Mouse (Mus musculus) forebrain, postnatal 0 days (tissue): ENCODE measurements around the gene Oxld1. TPM values are rescaled to one million over a fixed set of nuclear protein-coding genes. Genes with fewer than 3 reads are reported as not detected.
A peak's percentile ranks its signal among the peaks of the same experiment; 100 is the strongest.

Source experiments
- ATAC-seq: fragments of 200-750 bp; cut with Nextera tagmentation; 2 replicates; pipeline ENCODE4 v1.8.0; 2017; ENCODE audit warnings: mild to moderate bottlenecking, moderate library complexity
- DNase-seq: peaks from one replicate; pipeline ENCODE4 v3.0.0-alpha.2; 2015
- H3K27ac ChIP-seq: fragments of 300-500 bp; sonication (generic); 2 replicates; pipeline ENCODE4 v1.5.1; 2014; ENCODE audit warnings: low read depth, mild to moderate bottlenecking, antibody characterized with exemption, low read length, moderate library complexity, mixed read lengths
- H3K27me3 ChIP-seq: fragments of 300-500 bp; sonication (generic); 2 replicates; pipeline ENCODE4 v1.6.1; 2014; ENCODE audit warnings: mild to moderate bottlenecking, low read length, mixed read lengths; ENCODE audit not compliant: insufficient read depth
- H3K36me3 ChIP-seq: fragments of 300-500 bp; sonication (generic); 2 replicates; pipeline ENCODE4 v1.6.1; 2014; ENCODE audit warnings: mild to moderate bottlenecking, moderate library complexity; ENCODE audit not compliant: insufficient read depth
- H3K4me1 ChIP-seq: fragments of 300-500 bp; sonication (generic); 2 replicates; pipeline ENCODE4 v1.6.1; 2014; ENCODE audit warnings: antibody characterized with exemption; ENCODE audit not compliant: insufficient read depth
- H3K4me2 ChIP-seq: fragments of 300-500 bp; sonication (generic); 2 replicates; pipeline ENCODE4 v1.6.1; 2014; ENCODE audit warnings: low read depth, mild to moderate bottlenecking, moderate library complexity
- H3K4me3 ChIP-seq: fragments of 300-500 bp; sonication (generic); 2 replicates; pipeline ENCODE4 v1.5.1; 2014; ENCODE audit warnings: low read depth, low read length, mixed read lengths
- H3K9ac ChIP-seq: fragments of 300-500 bp; sonication (generic); 2 replicates; pipeline ENCODE4 v1.6.1; 2014; ENCODE audit warnings: mild to moderate bottlenecking
- H3K9me3 ChIP-seq: fragments of 300-500 bp; sonication (generic); 2 replicates; pipeline ENCODE4 v1.6.1; 2016; ENCODE audit warnings: low read length
- CTCF ChIP-seq: sonication (generic); IDR thresholded peaks from 2 replicates; pipeline ENCODE4 v1.5.1; 2016; ENCODE audit warnings: antibody characterized with exemption, control low read depth, low read depth
- WGBS: fragments of 180-500 bp; shearing (Covaris S2); extraction: QIAGEN DNeasy Blood & Tissue Kit; methylation state at CpG from one replicate; pipeline ENCODE4 v1.1.7; 2014; 5-methylcytosine and 5-hydroxymethylcytosine counted together
- polyA plus RNA-seq: library from polyadenylated mRNA; unstranded; fragments of >200 nt; fragmentation: Nextera tagmentation; extraction: Ambion mirVana; gene quantifications from 2 replicates; pipeline ENCODE4 v1.2.1, GENCODE M21; 2015
- total RNA-seq: library from RNA; depleted of rRNA; stranded (reverse); fragments of >200 nt; gene quantifications from 2 replicates; pipeline ENCODE4 v1.2.3, GENCODE M21; 2014

Oxld1 gene
- total and polyA plus RNA-seq, 2 experiments from 2014 or later = 9.9 to 13.8 TPM

DNA sequence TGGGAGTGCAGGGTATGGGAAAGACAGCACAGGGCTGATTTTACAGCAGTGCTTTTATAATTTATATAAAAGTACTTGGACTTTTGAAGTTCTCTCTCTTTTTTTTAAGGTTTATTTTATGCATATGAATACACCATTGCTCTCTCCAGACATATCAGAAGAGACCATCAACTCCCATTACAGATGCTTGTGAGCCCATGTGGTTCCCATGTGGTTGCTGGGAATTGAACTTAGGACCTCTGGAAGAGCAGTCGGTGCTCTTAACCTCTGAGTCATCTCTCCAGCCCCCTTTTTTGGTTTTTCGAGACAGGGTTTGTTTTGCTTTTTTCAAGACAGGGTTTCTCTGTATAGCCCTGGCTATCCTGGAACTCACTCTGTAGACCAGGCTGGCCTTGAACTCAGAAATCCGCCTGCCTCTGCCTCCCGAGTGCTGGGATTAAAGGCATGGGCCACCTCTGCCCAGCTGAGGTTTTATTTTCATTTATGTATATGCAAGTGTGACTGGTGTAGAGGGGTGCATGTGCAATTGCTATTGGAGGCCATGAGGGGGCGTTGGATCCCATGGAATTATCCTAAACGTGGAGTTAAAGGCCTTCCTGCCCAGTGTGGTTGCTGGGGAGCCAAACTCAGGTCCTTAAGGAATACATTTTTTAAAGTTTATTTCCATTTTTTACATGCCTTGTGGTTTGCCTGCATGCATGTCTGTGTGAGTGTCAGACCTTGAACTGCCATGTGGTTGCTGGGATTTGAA is 1.2 kb upstream of the Oxld1 start:
- H3K36me3 ChIP-seq = peaks cover 29% of the 10 kb centered on the region
- TF ChIP-seq CTCF = peak; percentile 21; the same call in 1 of the 2 replicates
- ATAC-seq (no peak), DNase-seq (no peak)
- H3K9ac ChIP-seq = peak overlapping the region; percentile 96
- no peak overlapping the region for H3K27ac ChIP-seq
- peaks cover 8% of the 10 kb centered on the region; the same call in 1 of the 2 replicates for H3K4me1 ChIP-seq
- no peaks in the 10 kb centered on the region for H3K9me3 ChIP-seq
- H3K27me3 ChIP-seq = no peaks in the 10 kb centered on the region
- H3K4me2 ChIP-seq = peak overlapping the region; percentile 93
- WGBS = 75% methylated on average over 6 of the region's 6 CpGs
- peak overlapping the region; percentile 87 for H3K4me3 ChIP-seq

DNA sequence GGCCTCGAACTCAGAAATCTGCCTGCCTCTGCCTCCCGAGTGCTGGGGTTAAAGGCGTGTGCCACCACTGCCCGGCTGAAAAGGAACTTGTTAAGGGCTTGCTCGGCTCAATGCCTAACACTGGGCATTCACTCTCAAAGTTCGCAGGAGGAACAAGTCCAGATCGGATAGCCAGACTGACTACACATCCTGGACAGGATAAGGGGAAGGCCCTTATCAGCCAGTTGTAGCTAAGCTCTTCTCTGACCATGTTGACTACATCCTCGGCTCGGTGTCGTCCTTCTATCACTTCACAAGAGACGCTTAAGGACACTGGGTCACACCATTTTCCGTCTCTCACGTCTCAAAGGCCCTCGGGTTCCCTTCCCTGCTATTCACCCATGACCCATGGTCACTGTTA is 498 bp downstream of the Oxld1 start:
- H3K27ac ChIP-seq = peak overlapping the region; percentile 74
- ATAC-seq = peak; percentile 3; the same call in 1 of the 2 replicates
- H3K36me3 ChIP-seq = peaks cover 20% of the 10 kb centered on the region
- H3K4me3 ChIP-seq = peak overlapping the region; percentile 87
- H3K27me3 ChIP-seq = no peaks in the 10 kb centered on the region
- peak overlapping the region; percentile 93 for H3K4me2 ChIP-seq
- DNase-seq = peak; percentile 3
- no peak for TF ChIP-seq CTCF
- peak overlapping the region; percentile 96 for H3K9ac ChIP-seq
- WGBS = 32% methylated on average over 14 of the region's 14 CpGs
- H3K9me3 ChIP-seq = no peaks in the 10 kb centered on the region
- peaks cover 8% of the 10 kb centered on the region; the same call in 1 of the 2 replicates for H3K4me1 ChIP-seq

- Histone ChIP-seq H3K4me1 (peaks cover 8% of the 10 kb centered on the region; the same call in 1 of the 2 replicates), H3K4me3 (no peak overlapping the region), H3K36me3 (peaks cover 4% of the 10 kb centered on the region), H3K27me3 (no peaks in the 10 kb centered on the region), H3K9me3 (no peaks in the 10 kb centered on the region), H3K4me2 (no peak overlapping the region), H3K27ac (no peak overlapping the region), H3K9ac (no peak overlapping the region)
- TF ChIP-seq CTCF = no peak
- DNase-seq (no peak), ATAC-seq (no peak)
- 97% methylated on average over 7 of the region's 7 CpGs for WGBS
These were observed 2.5 kb downstream of the Oxld1 start for GRCm38 (mm10) chr11:120455413-120455812.

DNA sequence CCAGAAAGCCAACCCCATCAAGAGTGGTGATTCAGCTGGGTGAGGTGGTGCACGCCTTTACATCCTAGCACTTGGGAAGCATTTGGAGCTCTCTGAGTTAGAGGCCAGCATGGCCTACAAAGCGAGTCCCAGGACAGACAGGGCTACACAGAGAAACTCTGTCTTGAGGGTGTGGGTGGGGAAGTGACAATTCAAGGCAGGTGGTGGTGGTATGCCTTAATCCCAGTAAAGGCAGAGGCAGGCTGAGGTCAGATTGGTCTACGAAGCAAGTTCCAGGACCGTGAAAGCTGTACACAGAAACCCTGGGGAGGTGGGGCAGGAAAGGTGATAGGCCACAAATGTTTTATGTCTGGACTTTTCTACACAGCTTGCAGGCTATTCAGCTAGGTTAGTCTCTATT is 2.9 kb downstream of the Oxld1 start:
- peaks cover 8% of the 10 kb centered on the region; the same call in 1 of the 2 replicates for H3K4me1 ChIP-seq
- H3K4me2 ChIP-seq = no peak overlapping the region
- TF ChIP-seq CTCF = no peak
- no peaks in the 10 kb centered on the region for H3K27me3 ChIP-seq
- H3K9ac ChIP-seq = no peak overlapping the region
- H3K27ac ChIP-seq = no peak overlapping the region
- no peak for ATAC-seq
- WGBS = 95% methylated on average over 4 of the region's 4 CpGs
- DNase-seq = no peak
- H3K4me3 ChIP-seq = no peak overlapping the region
- H3K36me3 ChIP-seq = peaks cover 2% of the 10 kb centered on the region
- H3K9me3 ChIP-seq = no peaks in the 10 kb centered on the region

DNA sequence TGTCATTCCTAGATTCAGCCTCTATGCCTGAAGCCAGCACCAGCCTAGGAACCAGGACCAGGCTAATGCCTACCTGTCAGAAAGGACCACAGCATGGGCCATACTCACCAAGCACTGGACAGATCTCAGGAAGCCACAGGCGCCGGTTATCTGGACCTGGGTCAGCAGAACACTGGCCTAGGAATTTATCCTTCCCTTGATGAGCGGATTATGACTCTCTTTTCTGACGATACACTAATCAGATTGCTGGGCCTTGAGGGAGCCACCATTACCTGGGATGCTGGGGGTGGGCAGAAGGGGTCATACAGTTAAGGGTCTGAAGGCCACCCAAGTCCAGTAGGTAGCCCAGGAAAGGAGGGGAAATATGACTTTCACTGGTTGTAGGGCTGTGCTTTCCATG is 4.6 kb downstream of the Oxld1 start, which contains the start of gene Pde6g:
TSS of gene Pde6g (minus strand) at position 195 of the 400 bp plus-strand sequence.
- TF ChIP-seq CTCF = no peak
- no peaks in the 10 kb centered on the region for H3K36me3 ChIP-seq
- H3K27ac ChIP-seq = no peak within 1 kb of the TSS
- WGBS = 90% methylated on average over 4 of the region's 4 CpGs
- no peak for ATAC-seq
- no peak within 1 kb of the TSS; the same call in 1 of the 2 replicates for H3K9ac ChIP-seq
- H3K4me2 ChIP-seq = no peak within 1 kb of the TSS
- no peak for DNase-seq
- H3K27me3 ChIP-seq = no peaks in the 10 kb centered on the region
- H3K9me3 ChIP-seq = no peaks in the 10 kb centered on the region
- no peak within 1 kb of the TSS for H3K4me3 ChIP-seq
- no peaks in the 10 kb centered on the region for H3K4me1 ChIP-seq

DNA sequence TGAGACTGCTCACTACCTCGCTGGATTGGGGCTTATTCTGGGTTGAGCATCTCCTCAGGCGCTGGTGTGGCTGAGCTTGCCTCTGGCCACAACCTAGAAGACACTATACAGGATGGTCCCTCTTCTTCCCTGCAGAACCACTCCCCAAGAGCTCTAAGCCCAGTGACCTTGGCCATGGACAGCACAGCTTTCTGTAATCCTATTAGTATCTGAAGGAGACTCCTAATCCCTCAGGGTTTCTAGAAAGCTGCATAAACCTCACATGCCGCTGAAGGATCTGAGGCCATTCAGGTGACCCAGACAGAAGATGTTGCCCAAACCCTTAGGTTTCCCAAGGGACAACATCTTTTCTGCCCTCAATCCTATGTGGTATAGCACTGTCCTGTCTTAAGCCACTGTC is 5.6 kb downstream of the Oxld1 start:
- no peaks in the 10 kb centered on the region for H3K36me3 ChIP-seq
- whole genome bisulfite sequencing = 67% methylated on average over 3 of the region's 3 CpGs
- ATAC-seq = no peak
- H3K4me2 ChIP-seq = no peak overlapping the region
- H3K9me3 ChIP-seq = no peaks in the 10 kb centered on the region
- H3K27ac ChIP-seq = no peak overlapping the region
- H3K27me3 ChIP-seq = no peaks in the 10 kb centered on the region
- no peak for TF ChIP-seq CTCF
- DNase-seq = no peak
- no peak overlapping the region for H3K4me3 ChIP-seq
- H3K4me1 ChIP-seq = no peaks in the 10 kb centered on the region
- H3K9ac ChIP-seq = no peak overlapping the region

DNA sequence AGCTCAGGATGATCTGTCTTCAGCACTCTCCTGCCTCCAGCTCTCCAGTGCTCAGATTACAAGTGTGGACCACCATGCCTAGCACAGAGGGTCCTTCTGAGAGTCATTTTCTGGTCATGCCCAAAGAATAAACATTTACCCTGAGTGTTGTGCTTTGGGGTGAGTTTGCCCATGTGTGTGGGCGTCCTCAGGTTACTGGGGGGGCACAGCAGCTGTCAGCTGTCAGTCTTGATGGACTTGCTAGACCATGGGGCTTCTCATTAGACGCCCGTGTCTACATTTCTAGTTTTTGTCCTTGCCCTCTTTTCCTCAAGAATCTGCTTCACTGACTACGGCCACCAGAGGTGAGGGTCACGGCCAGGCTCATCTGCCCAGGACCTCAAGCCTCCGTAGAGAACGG is 10.7 kb downstream of the Oxld1 start:
- H3K36me3 ChIP-seq = no peaks in the 10 kb centered on the region
- H3K4me1 ChIP-seq = no peaks in the 10 kb centered on the region
- ATAC-seq = no peak
- no peaks in the 10 kb centered on the region for H3K9me3 ChIP-seq
- no peak overlapping the region for H3K9ac ChIP-seq
- H3K27ac ChIP-seq = no peak overlapping the region
- 85% methylated on average over 7 of the region's 7 CpGs for WGBS
- no peak for DNase-seq
- H3K4me3 ChIP-seq = no peak overlapping the region
- H3K4me2 ChIP-seq = no peak overlapping the region
- H3K27me3 ChIP-seq = no peaks in the 10 kb centered on the region
- no peak for TF ChIP-seq CTCF
